Mouse (Mus musculus): Measurements from ENCODE around the gene Vmn2r110.

Vmn2r110 gene

GRCm38 (mm10) chr17:20596323-20596722 lies at the start of gene Vmn2r110:
Vmn2r110 (minus strand) TSS chr17:20596423.
- no peak for DNase-seq

GRCm38 (mm10) chr17:20624777-20625176 lies 28.6 kb upstream of the Vmn2r110 start, which contains the start of gene Fpr-rs3:
Fpr-rs3 (minus strand) TSS chr17:20624877.
- DNase-seq: no peak

DNA sequence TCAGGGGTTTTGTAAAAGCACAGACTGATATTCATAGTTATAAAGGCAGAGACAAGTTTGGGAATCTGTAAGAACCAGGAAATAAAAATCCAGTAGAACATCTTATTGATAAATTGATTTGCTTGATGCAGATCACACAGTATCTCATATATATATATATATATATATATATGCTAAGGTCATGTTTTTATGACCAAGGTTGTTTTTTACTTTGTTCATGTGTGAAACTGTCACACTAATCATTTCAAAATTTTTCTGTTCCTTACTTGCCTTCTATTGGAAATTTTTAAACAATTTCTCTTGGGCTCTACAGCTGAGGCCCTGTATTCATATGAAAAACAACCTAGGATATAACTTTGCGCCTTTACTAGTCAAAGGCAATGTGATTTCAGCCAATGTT lies 31.6 kb downstream of the Vmn2r110 start, which contains the start of gene Vmn2r109:
Gene Vmn2r109, minus strand, starts transcription at position 101 of the 400 bp plus-strand sequence.
- DNase-seq: no peak

Data from thymus, postnatal 4 days (tissue).